Mouse (Mus musculus): Measurements from ENCODE around the gene Prrt1.

- TF ChIP-seq POLR2A (IDR thresholded peaks at IDR 0.05; ENCODE audit: borderline replicate concordance, insufficient read depth, low read length) (no peak), CTCF (IDR thresholded peaks at IDR 0.05; ENCODE audit: borderline replicate concordance, insufficient read depth, low read depth, low read length) (peak; percentile 10; the same call in 1 of the 2 replicates)
Measured at GRCm38 (mm10) chr17:34626773-34627092, 2.6 kb upstream of the Prrt1 start.

All from cerebellum, adult 2 months (tissue).